Mouse (Mus musculus) kidney, embryonic 14.5 days (tissue): ENCODE results near the gene Pianp. TPM values are rescaled to one million over a fixed set of nuclear protein-coding genes. Genes with fewer than 3 reads are reported as not detected.
"Not testable (repeated sequence)": the region's sequence is repeated elsewhere in the genome, so short reads cannot be mapped to it uniquely, and the experiment has no call there.

ENCODE experiments used
- ATAC-seq: fragments of 200-750 bp; cut with Nextera tagmentation; 2 replicates; pipeline ENCODE4 v1.8.0; 2017; ENCODE audit warnings: moderate number of reproducible peaks, mild to moderate bottlenecking, moderate TSS enrichment, moderate library complexity; ENCODE audit not compliant: low FRiP score, low TSS enrichment
- H3K27ac ChIP-seq: fragments of 300-500 bp; sonication (generic); 2 replicates; pipeline ENCODE4 v1.5.1; 2014; ENCODE audit warnings: low read depth, mild to moderate bottlenecking, low read length, moderate library complexity, mixed read lengths
- H3K27me3 ChIP-seq: fragments of 300-500 bp; sonication (generic); 2 replicates; pipeline ENCODE4 v1.6.1; 2014; ENCODE audit warnings: mild to moderate bottlenecking, low read length; ENCODE audit not compliant: control insufficient read depth, insufficient read depth
- H3K36me3 ChIP-seq: fragments of 300-500 bp; sonication (generic); 2 replicates; pipeline ENCODE4 v1.6.1; 2014; ENCODE audit warnings: low read length, mixed read lengths; ENCODE audit not compliant: control insufficient read depth, insufficient read depth
- H3K4me1 ChIP-seq: fragments of 300-500 bp; sonication (generic); 2 replicates; pipeline ENCODE4 v1.6.1; 2014; ENCODE audit warnings: low read length, mixed read lengths; ENCODE audit not compliant: control insufficient read depth, insufficient read depth
- H3K4me2 ChIP-seq: fragments of 300-500 bp; sonication (generic); replicated peaks from 2 replicates; pipeline ENCODE4 v1.6.1; 2014; ENCODE audit warnings: low read depth, mild to moderate bottlenecking, low read length
- H3K4me3 ChIP-seq: fragments of 300-500 bp; sonication (generic); 2 replicates; pipeline ENCODE4 v1.5.1; 2014; ENCODE audit warnings: mild to moderate bottlenecking, low read length
- H3K9ac ChIP-seq: fragments of 300-500 bp; sonication (generic); 2 replicates; pipeline ENCODE4 v1.6.1; 2014; ENCODE audit warnings: low read depth, mild to moderate bottlenecking, low read length, moderate library complexity
- H3K9me3 ChIP-seq: fragments of 300-500 bp; sonication (generic); 2 replicates; pipeline ENCODE4 v1.6.1; 2016; ENCODE audit warnings: low read length; ENCODE audit not compliant: control insufficient read depth
- WGBS: fragments of 180-500 bp; shearing (Covaris S2); extraction: QIAGEN DNeasy Blood & Tissue Kit; methylation state at CpG from one replicate; pipeline ENCODE4 v1.1.7; 2014; 5-methylcytosine and 5-hydroxymethylcytosine counted together
- polyA plus RNA-seq: library from polyadenylated mRNA; unstranded; fragments of >200 nt; fragmentation: Nextera tagmentation; extraction: Ambion mirVana; gene quantifications from 2 replicates; pipeline ENCODE4 v1.2.1, GENCODE M21; 2014

Pianp gene
- polyA plus RNA-seq, 1 experiment from 2014 or later = 1.0 TPM

- 30% methylated on average over 6 of the region's 9 CpGs for WGBS
- H3K9ac ChIP-seq, H3K4me2 ChIP-seq, H3K27me3 ChIP-seq, H3K27ac ChIP-seq, H3K4me3 ChIP-seq, H3K9me3 ChIP-seq, H3K4me1 ChIP-seq: not testable (repeated sequence)
- 0 out of 2 replicates have a peak, but pooled peaks have one; percentile 8 for ATAC-seq
- H3K36me3 ChIP-seq = peaks cover 71% of the 10 kb centered on the region
These were observed 34.0 kb downstream of the Pianp start for GRCm38 (mm10) chr6:125030532-125030931.

DNA sequence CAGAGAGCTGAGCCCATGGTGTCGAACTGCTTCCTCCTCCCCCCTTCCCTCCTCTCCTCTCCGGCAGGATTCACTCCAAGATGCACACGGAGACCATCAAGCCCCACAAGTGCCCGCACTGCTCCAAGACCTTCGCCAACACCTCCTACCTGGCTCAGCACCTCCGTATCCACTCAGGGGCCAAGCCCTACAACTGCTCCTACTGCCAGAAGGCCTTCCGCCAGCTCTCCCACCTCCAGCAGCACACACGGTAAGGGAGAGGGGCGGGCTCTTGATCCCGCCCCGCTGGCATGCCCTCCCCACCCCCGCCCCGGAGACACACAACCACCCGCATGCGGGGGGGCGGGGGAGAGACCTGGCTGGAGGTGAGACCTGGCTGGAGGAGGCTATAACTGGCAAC lies 35.1 kb downstream of the Pianp start:
- Histone ChIP-seq H3K9ac (no peak overlapping the region), H3K9me3 (no peaks in the 10 kb centered on the region), H3K36me3 (peaks cover 72% of the 10 kb centered on the region), H3K4me2 (no peak overlapping the region), H3K4me3 (no peak overlapping the region), H3K27me3 (no peaks in the 10 kb centered on the region), H3K4me1 (no peaks in the 10 kb centered on the region), H3K27ac (no peak overlapping the region)
- WGBS = 87% methylated on average over 16 of the region's 16 CpGs
- ATAC-seq = peak; percentile 50; the same call in 1 of the 2 replicates

- Histone ChIP-seq H3K36me3 (peaks cover 35% of the 10 kb centered on the region), H3K27me3 (no peaks in the 10 kb centered on the region), H3K4me3 (peak overlapping the region; percentile 82), H3K27ac (peak overlapping the region; percentile 84; the same call in 1 of the 2 replicates), H3K9ac (no peak overlapping the region), H3K4me1 (0 out of 2 replicates have a peak, but pooled peaks cover 6% of the 10 kb centered on the region), H3K9me3 (no peaks in the 10 kb centered on the region), H3K4me2 (peak overlapping the region; percentile 49)
- WGBS = 94% methylated on average over 4 of the region's 4 CpGs
- no peak for ATAC-seq
These were observed 42.2 kb downstream of the Pianp start for GRCm38 (mm10) chr6:125038666-125039065.

- WGBS = 8% methylated on average over 8 of the region's 8 CpGs
- Histone ChIP-seq H3K4me3 (peak overlapping the region; percentile 82), H3K36me3 (peaks cover 35% of the 10 kb centered on the region), H3K4me1 (0 out of 2 replicates have a peak, but pooled peaks cover 6% of the 10 kb centered on the region), H3K9ac (peak overlapping the region; percentile 45; the same call in 1 of the 2 replicates), H3K27me3 (no peaks in the 10 kb centered on the region), H3K9me3 (no peaks in the 10 kb centered on the region), H3K27ac (peak overlapping the region; percentile 84), H3K4me2 (peak overlapping the region; percentile 49)
- 0 out of 2 replicates have a peak, but pooled peaks have one; percentile 8 for ATAC-seq
These were observed 42.6 kb downstream of the Pianp start for GRCm38 (mm10) chr6:125039131-125039530.

DNA sequence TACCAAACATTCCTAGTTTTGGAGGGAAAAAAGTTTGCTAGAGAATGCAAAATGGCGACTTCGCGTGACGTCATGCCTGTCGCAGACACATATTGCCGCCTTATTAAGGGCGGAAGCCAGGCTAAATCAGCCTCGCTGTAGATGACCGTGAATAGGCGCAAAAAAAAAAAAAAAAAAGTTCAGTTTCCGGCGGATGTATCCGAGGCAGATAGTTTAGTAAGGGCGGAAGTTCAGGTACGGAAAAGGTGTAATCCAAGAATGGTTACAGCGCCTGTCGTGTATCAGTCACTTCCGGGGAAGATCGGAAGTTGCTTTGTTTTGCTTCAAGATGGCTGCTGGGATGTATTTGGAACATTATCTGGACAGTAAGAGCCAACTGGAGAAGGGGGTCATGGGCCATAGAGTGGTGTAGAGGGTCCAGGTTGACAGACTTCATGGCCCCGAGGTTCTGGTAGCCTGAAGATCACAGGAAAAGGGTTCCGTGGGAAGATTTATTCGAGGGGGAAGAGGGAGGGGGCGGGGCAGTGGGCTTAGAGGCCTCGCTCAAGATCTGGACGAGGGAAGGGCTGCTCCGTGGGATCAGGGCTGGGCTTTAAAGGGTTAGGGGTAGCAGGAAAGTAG lies 43.1 kb downstream of the Pianp start, which contains the start of gene Ing4:
TSS of gene Ing4 (plus strand) at position 228 of the 621 bp plus-strand sequence.
- Histone ChIP-seq H3K9ac (peak within 1 kb of the TSS; percentile 82), H3K9me3 (no peaks in the 10 kb centered on the region), H3K27ac (peak within 1 kb of the TSS; percentile 84), H3K36me3 (peaks cover 37% of the 10 kb centered on the region), H3K4me2 (peak within 1 kb of the TSS; percentile 82), H3K4me3 (peak within 1 kb of the TSS; percentile 82), H3K4me1 (0 out of 2 replicates have a peak, but pooled peaks cover 6% of the 10 kb centered on the region), H3K27me3 (no peaks in the 10 kb centered on the region)
- WGBS = 0% methylated on average over 26 of the region's 26 CpGs
- ATAC-seq = peak; percentile 97

GRCm38 (mm10) chr6:125040221-125040620 lies 43.7 kb downstream of the Pianp start:
- Histone ChIP-seq H3K9ac (peak overlapping the region; percentile 82), H3K4me1 (0 out of 2 replicates have a peak, but pooled peaks cover 6% of the 10 kb centered on the region), H3K4me2 (peak overlapping the region; percentile 82), H3K27ac (peak overlapping the region; percentile 77; the same call in 1 of the 2 replicates), H3K4me3 (peak overlapping the region; percentile 82), H3K9me3 (no peaks in the 10 kb centered on the region), H3K27me3 (no peaks in the 10 kb centered on the region), H3K36me3 (peaks cover 36% of the 10 kb centered on the region)
- 18% methylated on average over 7 of the region's 7 CpGs for WGBS
- ATAC-seq = no peak

DNA sequence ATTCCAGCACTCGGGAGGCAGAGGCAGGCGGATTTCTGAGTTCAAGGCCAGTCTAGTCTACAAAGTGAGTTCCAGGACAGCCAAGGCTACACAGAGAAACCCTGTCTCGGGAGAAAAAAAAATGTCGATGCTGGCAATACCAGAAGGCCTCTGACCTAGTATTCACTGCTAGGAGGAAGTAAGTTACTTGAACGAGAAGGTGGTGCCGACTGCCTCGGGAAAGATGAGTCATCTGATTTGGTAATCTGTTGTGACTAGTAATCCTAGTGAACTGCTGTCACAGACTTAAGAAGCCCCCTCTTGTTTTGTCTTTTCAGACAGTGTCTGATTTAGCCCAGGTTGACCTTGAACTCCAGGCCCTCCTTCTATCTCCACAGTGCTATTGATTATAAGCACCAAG lies 44.6 kb downstream of the Pianp start:
- Histone ChIP-seq H3K36me3 (peaks cover 34% of the 10 kb centered on the region), H3K9ac (no peak overlapping the region), H3K4me3 (no peak overlapping the region), H3K27me3 (no peaks in the 10 kb centered on the region), H3K27ac (no peak overlapping the region), H3K4me2 (no peak overlapping the region; the same call in 1 of the 2 replicates), H3K9me3 (no peaks in the 10 kb centered on the region), H3K4me1 (0 out of 2 replicates have a peak, but pooled peaks cover 6% of the 10 kb centered on the region)
- 91% methylated on average over 7 of the region's 7 CpGs for WGBS
- ATAC-seq = no peak

DNA sequence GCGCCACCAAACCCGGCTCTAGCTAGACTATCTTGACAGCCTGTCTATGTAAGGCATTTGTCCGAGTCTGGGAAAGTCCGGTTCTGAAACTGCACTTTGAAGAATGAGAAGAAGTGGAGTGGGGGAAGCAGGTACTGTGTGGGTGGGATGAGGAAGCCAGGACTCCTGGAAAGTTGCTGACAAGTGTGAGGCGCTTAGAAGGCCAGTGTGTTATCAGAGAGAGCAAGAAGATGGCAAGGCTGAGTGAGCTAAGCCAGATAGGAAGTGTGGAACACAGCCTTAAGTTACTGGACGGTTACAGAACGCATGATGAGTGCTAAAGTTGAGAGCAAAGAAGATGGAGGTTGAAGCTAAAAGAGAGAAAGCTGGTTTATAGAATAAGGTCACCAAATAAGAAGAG lies 45.6 kb downstream of the Pianp start:
- H3K36me3 ChIP-seq = peaks cover 37% of the 10 kb centered on the region

DNA sequence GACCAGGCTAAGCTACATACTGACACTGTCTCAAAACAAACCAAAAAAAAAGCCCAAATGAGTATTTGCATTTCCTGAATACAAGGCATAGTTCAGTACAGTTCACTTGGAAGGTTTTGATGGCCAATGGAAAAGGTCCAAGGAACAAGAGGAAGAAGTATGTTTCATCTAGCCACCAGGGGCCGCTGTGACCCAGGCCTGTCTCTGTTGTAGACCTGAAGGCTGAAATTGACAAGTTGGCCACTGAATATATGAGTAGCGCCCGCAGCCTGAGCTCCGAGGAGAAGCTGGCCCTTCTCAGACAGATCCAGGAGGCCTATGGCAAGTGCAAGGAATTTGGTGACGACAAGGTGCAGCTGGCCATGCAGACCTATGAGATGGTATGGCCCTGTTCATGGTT lies 50.2 kb downstream of the Pianp start:
- H3K4me2 ChIP-seq = no peak overlapping the region
- H3K4me3 ChIP-seq = no peak overlapping the region
- H3K9me3 ChIP-seq = no peaks in the 10 kb centered on the region
- no peak overlapping the region for H3K9ac ChIP-seq
- H3K36me3 ChIP-seq = peaks cover 79% of the 10 kb centered on the region
- H3K27me3 ChIP-seq = no peaks in the 10 kb centered on the region
- H3K27ac ChIP-seq = no peak overlapping the region
- peak; percentile 19; the same call in 1 of the 2 replicates for ATAC-seq
- 40% methylated on average over 5 of the region's 5 CpGs for WGBS
- H3K4me1 ChIP-seq = no peaks in the 10 kb centered on the region

More for the DNA sequence above, 45.6 kb downstream of the Pianp start:
- Histone ChIP-seq H3K4me1 (0 out of 2 replicates have a peak, but pooled peaks cover 6% of the 10 kb centered on the region), H3K4me3 (no peak overlapping the region), H3K27ac (no peak overlapping the region), H3K27me3 (no peaks in the 10 kb centered on the region), H3K9me3 (no peaks in the 10 kb centered on the region), H3K4me2 (no peak overlapping the region), H3K9ac (no peak overlapping the region)
- WGBS = 94% methylated on average over 7 of the region's 7 CpGs
- ATAC-seq = no peak
